Mouse (Mus musculus) midbrain, embryonic 16.5 days (tissue): ENCODE measurements around the gene Prss48. TPM values are rescaled to one million over a fixed set of nuclear protein-coding genes. Genes with fewer than 3 reads are reported as not detected.

ENCODE experiments used
- ATAC-seq: fragments of 200-750 bp; cut with Nextera tagmentation; 2 replicates; pipeline ENCODE4 v1.8.0; 2017; ENCODE audit warnings: moderate TSS enrichment
- H3K27ac ChIP-seq: fragments of 300-500 bp; sonication (generic); 2 replicates; pipeline ENCODE4 v1.5.1; 2014; ENCODE audit warnings: mild to moderate bottlenecking, low read length, mixed read lengths
- H3K27me3 ChIP-seq: fragments of 300-500 bp; sonication (generic); 2 replicates; pipeline ENCODE4 v1.6.1; 2014; ENCODE audit warnings: low read depth, low read length, mixed read lengths; ENCODE audit not compliant: control insufficient read depth, insufficient read depth
- H3K36me3 ChIP-seq: fragments of 300-500 bp; sonication (generic); 2 replicates; pipeline ENCODE4 v1.6.1; 2014; ENCODE audit warnings: mild to moderate bottlenecking, low read length, moderate library complexity, mixed read lengths; ENCODE audit not compliant: control insufficient read depth, insufficient read depth
- H3K4me1 ChIP-seq: fragments of 300-500 bp; sonication (generic); 2 replicates; pipeline ENCODE4 v1.6.1; 2014; ENCODE audit warnings: mild to moderate bottlenecking, low read length, mixed read lengths; ENCODE audit not compliant: control insufficient read depth, insufficient read depth
- H3K4me2 ChIP-seq: fragments of 300-500 bp; sonication (generic); 2 replicates; pipeline ENCODE4 v1.6.1; 2014; ENCODE audit warnings: mild to moderate bottlenecking, low read length, mixed read lengths
- H3K4me3 ChIP-seq: fragments of 300-500 bp; sonication (generic); 2 replicates; pipeline ENCODE4 v1.5.1; 2014; ENCODE audit warnings: low read depth, mild to moderate bottlenecking, low read length, moderate library complexity, mixed read lengths
- H3K9ac ChIP-seq: fragments of 300-500 bp; sonication (generic); 2 replicates; pipeline ENCODE4 v1.6.1; 2014; ENCODE audit warnings: low read depth, low read length, mixed read lengths
- H3K9me3 ChIP-seq: fragments of 300-500 bp; sonication (generic); replicated peaks from 2 replicates; pipeline ENCODE4 v1.6.1; 2014; ENCODE audit warnings: mild to moderate bottlenecking, low read length, mixed read lengths; ENCODE audit not compliant: control insufficient read depth, poor library complexity, severe bottlenecking
- WGBS: fragments of 180-500 bp; shearing (Covaris S2); extraction: QIAGEN DNeasy Blood & Tissue Kit; methylation state at CpG from one replicate; pipeline ENCODE4 v1.1.7; 2014; 5-methylcytosine and 5-hydroxymethylcytosine counted together
- polyA plus RNA-seq: library from polyadenylated mRNA; unstranded; fragments of >200 nt; fragmentation: Nextera tagmentation; extraction: Ambion mirVana; gene quantifications from 2 replicates; pipeline ENCODE4 v1.2.1, GENCODE M21; 2015

Prss48 gene
- polyA plus RNA-seq, 1 experiment from 2014 or later, result not detected

DNA sequence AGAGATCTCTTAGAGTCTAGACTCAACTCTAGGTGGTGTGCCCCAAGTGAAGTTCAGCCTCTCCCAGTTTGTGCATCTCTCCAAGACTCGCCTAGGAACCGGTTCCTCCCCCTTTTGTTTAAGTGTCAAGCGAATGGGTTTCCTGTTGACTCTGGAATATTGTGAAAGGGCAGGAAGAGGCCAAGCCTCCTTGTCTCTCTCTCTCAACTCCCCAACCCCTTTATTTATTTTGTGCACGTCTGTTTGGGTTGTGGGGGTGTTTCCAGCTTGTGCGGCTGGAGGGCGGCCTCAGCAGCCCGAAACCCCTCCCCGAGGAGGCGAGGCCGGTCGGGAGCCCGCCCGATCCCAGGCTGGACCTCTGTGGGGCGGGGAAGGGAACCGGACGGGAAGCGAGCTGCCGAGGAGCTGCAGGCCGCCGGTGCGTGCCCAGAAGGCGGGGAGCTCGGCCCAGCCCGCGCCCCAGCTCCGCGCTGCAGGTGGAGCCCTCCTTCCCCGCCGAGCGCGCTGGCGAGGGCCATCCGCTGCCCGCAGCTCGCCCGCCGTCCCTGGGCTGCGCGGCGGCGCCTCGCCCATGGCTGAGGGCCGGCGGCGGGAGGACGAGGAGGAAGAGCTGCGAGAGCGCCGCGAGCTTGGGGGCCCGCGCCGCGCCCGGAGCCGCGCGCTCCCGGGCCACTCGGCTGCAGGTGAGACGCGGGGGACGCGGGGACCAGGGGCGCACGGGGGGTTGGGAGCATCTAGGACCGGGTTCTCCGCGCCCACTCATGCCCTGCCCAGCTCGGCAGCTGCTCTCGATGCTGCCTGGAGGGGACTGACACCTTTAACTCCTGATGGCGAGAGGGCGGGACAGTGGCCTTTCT is 31.3 kb downstream of the Prss48 start, which contains the start of gene Sh3d19:
Sh3d19 (plus strand) TSS at position 368 of the 857 bp plus-strand sequence.
- Histone ChIP-seq H3K9me3 (no peaks in the 10 kb centered on the region), H3K9ac (peak within 1 kb of the TSS; percentile 93), H3K4me2 (peak within 1 kb of the TSS; percentile 88), H3K27ac (peak within 1 kb of the TSS; percentile 79), H3K27me3 (no peaks in the 10 kb centered on the region), H3K4me1 (peaks cover 14% of the 10 kb centered on the region), H3K36me3 (no peaks in the 10 kb centered on the region), H3K4me3 (peak within 1 kb of the TSS; percentile 70)
- under 1% methylated on average over 46 of the region's 73 CpGs for WGBS
- peak; percentile 94 for ATAC-seq

DNA sequence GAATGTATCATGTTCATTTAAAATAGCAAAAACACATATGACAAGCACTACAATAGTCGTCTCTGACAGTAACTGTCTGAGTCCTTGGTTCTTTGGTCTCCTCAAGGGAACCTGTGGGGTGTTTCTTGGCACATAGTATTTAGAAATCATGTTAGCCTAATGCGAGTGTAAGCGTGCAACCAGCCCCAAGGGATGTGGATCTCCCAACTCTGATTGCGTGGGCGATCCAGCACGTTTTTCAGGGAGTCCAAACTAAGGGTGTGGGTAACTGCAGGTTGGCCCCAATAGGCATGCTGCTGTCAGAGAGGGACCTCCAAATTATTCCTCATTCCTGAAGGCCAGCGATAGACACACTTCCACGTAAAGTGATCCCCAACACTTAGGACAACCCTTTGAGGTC is 33.3 kb downstream of the Prss48 start:
- Histone ChIP-seq H3K27ac (no peak overlapping the region), H3K4me2 (no peak overlapping the region), H3K27me3 (no peaks in the 10 kb centered on the region), H3K36me3 (no peaks in the 10 kb centered on the region), H3K4me1 (peaks cover 14% of the 10 kb centered on the region), H3K4me3 (no peak overlapping the region), H3K9ac (no peak overlapping the region), H3K9me3 (no peaks in the 10 kb centered on the region)
- 93% methylated on average over 8 of the region's 8 CpGs for WGBS
- ATAC-seq, result no peak

DNA sequence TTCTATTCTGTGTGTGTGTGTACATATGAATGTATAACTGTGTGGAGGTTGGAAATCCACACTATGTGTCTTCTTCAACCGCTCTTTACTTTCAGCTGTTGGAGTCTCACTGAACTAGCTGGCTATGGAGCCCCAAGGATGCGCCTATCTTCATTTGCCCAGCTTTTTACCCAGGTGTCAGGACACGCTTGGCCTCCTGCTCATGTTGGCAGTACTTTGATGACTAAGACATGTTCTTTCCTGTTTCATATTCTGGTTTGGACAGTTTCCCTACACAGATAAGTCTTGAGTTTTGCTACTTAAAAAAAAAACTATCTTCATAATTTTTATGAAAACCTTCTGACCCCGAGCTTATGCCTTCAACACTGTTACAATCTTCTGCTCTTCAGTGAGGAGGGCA is 36.8 kb downstream of the Prss48 start:
- H3K4me3 ChIP-seq, result no peak overlapping the region
- H3K9me3 ChIP-seq, result 0 out of 2 replicates have a peak, but pooled peaks cover 4% of the 10 kb centered on the region
- no peaks in the 10 kb centered on the region for H3K36me3 ChIP-seq
- WGBS, result 94% methylated on average over 4 of the region's 4 CpGs
- H3K9ac ChIP-seq, result no peak overlapping the region
- H3K27ac ChIP-seq, result no peak overlapping the region
- peaks cover 5% of the 10 kb centered on the region for H3K4me1 ChIP-seq
- H3K4me2 ChIP-seq, result no peak overlapping the region
- no peak for ATAC-seq
- H3K27me3 ChIP-seq, result no peaks in the 10 kb centered on the region

DNA sequence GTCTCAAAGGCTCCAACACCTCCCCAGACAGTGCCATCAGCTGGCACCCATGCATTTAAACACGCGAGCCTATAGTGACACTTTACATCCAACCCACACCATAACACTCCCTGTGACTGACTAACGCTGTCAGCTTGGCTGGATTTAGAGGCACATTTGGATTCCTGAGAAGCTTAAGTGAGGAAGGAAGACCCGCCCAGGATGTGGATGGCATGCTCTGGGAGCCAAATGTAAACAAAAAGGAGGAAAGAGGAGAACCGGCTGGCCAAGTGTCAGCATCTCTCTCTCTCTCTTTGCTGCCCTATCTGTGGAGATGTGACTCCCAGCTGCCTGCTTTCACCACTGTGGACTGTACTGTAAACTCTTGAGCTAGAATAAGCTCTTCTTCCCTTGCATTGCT is 41.2 kb downstream of the Prss48 start:
- Histone ChIP-seq H3K4me2 (no peak overlapping the region), H3K27me3 (no peaks in the 10 kb centered on the region), H3K36me3 (no peaks in the 10 kb centered on the region), H3K9me3 (0 out of 2 replicates have a peak, but pooled peaks cover 4% of the 10 kb centered on the region), H3K27ac (no peak overlapping the region), H3K4me1 (no peaks in the 10 kb centered on the region), H3K9ac (no peak overlapping the region), H3K4me3 (no peak overlapping the region)
- no peak for ATAC-seq
- WGBS, result 51% methylated on average over 5 of the region's 5 CpGs

DNA sequence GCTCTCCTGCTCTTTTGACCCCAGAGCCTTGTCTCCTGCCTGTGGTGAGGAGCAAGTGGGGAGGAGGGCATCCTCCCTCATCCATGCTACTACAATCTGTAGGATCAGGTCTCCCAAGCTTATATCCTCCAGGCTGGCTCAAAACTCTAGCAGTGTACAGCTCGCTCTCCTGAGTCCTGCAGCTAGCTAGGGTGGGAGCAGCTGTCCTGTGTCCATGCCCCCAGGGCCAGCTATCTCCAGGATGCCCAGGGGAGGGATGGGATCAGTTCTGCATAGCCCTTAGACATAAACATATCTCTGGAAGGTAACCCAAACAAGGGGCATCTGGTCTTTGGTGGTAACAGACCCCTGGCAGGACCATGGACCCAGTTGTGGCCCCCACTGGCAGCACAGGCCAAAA is 42.6 kb downstream of the Prss48 start:
- Histone ChIP-seq H3K27ac (no peak overlapping the region), H3K9ac (no peak overlapping the region), H3K4me1 (no peaks in the 10 kb centered on the region), H3K4me2 (no peak overlapping the region), H3K4me3 (no peak overlapping the region), H3K9me3 (0 out of 2 replicates have a peak, but pooled peaks cover 4% of the 10 kb centered on the region), H3K36me3 (no peaks in the 10 kb centered on the region), H3K27me3 (no peaks in the 10 kb centered on the region)
- WGBS, result 95% methylated on average over 1 of the region's 1 CpGs
- ATAC-seq, result no peak

DNA sequence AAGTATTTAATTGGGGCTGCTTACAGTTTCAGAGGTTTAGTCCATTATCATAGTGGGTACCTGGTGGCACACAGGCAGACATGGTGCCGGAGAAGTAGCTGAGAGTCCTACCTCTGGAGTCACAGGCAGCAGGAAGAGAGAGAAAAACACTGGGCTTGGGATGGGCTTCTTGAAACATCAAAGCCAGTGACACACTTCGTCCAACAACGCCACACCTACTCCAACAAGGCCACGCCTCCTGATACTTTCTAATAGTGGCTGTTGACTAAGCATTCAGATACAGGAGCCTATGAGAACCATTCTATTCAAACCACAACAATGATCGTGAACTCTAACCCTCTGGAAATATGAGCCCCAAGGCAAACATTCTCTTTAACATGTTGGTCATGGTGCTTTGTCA is 46.6 kb downstream of the Prss48 start:
- H3K4me3 ChIP-seq, result no peak overlapping the region
- no peaks in the 10 kb centered on the region for H3K4me1 ChIP-seq
- H3K9me3 ChIP-seq, result no peaks in the 10 kb centered on the region
- no peaks in the 10 kb centered on the region for H3K36me3 ChIP-seq
- no peak overlapping the region for H3K4me2 ChIP-seq
- no peak overlapping the region for H3K27ac ChIP-seq
- WGBS, result 92% methylated on average over 5 of the region's 5 CpGs
- H3K27me3 ChIP-seq, result no peaks in the 10 kb centered on the region
- H3K9ac ChIP-seq, result no peak overlapping the region
- no peak for ATAC-seq

DNA sequence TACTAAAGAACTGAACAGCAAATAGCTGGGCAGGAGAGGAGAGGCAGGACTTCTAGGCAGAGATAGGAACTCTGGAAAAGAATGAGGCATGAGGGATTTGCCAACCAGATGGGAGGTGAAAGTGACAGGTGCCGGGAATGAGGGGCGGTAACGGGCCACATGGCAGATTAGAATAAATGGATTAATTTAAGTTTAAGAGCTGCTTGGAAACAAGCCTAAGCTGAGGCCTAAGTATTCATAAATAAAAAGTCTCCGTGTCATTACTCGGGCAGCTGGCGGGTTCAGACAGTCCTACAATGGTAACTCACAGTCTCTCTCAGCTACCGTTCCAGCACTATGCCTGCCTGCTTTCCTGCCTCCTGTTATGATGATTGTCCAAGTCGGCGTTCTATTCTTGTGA is 47.0 kb downstream of the Prss48 start:
- no peak for ATAC-seq
- no peaks in the 10 kb centered on the region for H3K36me3 ChIP-seq
- no peak overlapping the region for H3K4me3 ChIP-seq
- H3K4me1 ChIP-seq, result no peaks in the 10 kb centered on the region
- no peak overlapping the region for H3K27ac ChIP-seq
- H3K27me3 ChIP-seq, result no peaks in the 10 kb centered on the region
- no peak overlapping the region for H3K4me2 ChIP-seq
- H3K9ac ChIP-seq, result no peak overlapping the region
- WGBS, result 60% methylated on average over 9 of the region's 9 CpGs
- no peaks in the 10 kb centered on the region for H3K9me3 ChIP-seq

DNA sequence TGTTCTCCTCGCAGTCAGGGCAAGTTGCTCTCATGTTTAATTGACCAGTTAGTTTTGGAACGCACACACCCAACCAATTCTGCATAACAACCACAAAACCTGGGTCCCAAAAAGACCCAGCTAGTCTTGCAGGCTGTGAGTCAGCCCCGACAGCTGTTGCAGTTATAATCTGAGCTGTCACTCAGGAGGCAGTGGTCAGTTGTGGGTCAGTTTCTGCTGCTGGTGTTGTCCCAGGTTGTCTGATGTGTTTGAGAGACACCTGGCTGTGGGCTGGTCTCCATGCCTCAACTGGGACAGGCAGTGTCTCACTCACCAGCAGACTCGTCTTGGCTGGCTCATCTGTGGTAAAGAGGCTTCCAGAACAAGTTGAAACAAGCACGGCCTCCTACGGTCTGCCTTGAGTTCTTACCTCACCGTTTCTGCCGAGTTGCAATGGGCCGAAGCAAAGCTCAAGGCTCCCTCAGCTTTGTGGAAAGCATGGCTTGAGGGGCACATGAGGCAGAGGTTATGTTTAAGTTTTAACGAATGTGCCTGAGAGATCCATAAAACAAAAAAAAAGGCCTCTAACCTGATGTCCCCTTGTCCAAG is 49.5 kb downstream of the Prss48 start:
- Histone ChIP-seq H3K27me3 (no peaks in the 10 kb centered on the region), H3K9ac (no peak overlapping the region), H3K36me3 (no peaks in the 10 kb centered on the region), H3K4me1 (no peaks in the 10 kb centered on the region), H3K4me2 (no peak overlapping the region), H3K27ac (no peak overlapping the region), H3K9me3 (no peaks in the 10 kb centered on the region), H3K4me3 (no peak overlapping the region)
- no peak for ATAC-seq
- WGBS, result 91% methylated on average over 10 of the region's 10 CpGs

DNA sequence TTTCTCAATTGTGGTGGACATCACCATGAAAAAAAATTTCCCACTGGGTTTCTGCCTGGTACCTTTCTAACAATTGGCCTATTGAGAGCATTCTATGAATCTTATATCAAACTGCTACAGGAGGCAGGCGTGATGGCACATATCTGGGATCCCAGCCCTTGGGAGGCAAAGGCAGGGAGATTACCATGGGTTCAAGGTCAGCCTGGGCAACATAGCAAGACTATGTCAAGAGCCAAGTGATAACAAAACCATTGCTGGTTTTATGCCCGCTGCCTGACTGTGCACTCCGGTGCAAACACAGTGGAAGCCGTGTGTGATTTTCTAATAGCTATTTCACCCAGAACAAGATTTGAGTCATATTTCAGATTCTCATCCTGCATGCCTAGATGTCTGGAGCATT is 51.4 kb downstream of the Prss48 start:
- Histone ChIP-seq H3K4me2 (no peak overlapping the region), H3K9me3 (no peaks in the 10 kb centered on the region), H3K27me3 (no peaks in the 10 kb centered on the region), H3K9ac (no peak overlapping the region), H3K4me3 (no peak overlapping the region), H3K27ac (no peak overlapping the region), H3K4me1 (no peaks in the 10 kb centered on the region), H3K36me3 (no peaks in the 10 kb centered on the region)
- WGBS, result 80% methylated on average over 4 of the region's 4 CpGs
- ATAC-seq, result no peak
